Mouse (Mus musculus) CD4-positive, CD25-positive, alpha-beta regulatory T cell, adult 4 months (primary cell): Measurements from ENCODE around the gene Ifitm5. TPM values are rescaled to one million over a fixed set of nuclear protein-coding genes. Genes with fewer than 3 reads are reported as not detected.

Experiments
- polyA plus RNA-seq, 2 experiments: library from polyadenylated mRNA; unstranded; fragments of 100-300 nt; shearing (Covaris generic); gene quantifications; one replicate each; pipeline ENCODE4 v1.2.1; 2017

Ifitm5 gene
- polyA plus RNA-seq, 2 experiments from 2014 or later = not detected

Other genes with a start within 250 kb of the Ifitm5 start
- gene Cyp2e1, start 186.6 kb downstream of the Ifitm5 start, polyA plus RNA-seq = under 1 TPM in 1 of 2 experiments, not detected in 1; 0.28 TPM
- gene Syce1, start 162.4 kb downstream of the Ifitm5 start, polyA plus RNA-seq = under 1 TPM in 1 of 2 experiments, not detected in 1; 0.51 TPM
- under 1 TPM; 0.20 to 0.46 TPM for gene Zfp941, start 128.1 kb downstream of the Ifitm5 start, polyA plus RNA-seq
- gene Urah, start 115.3 kb downstream of the Ifitm5 start, polyA plus RNA-seq = not detected
- gene Scgb1c1, start 104.7 kb downstream of the Ifitm5 start, polyA plus RNA-seq = not detected
- gene Odf3, start 102.5 kb downstream of the Ifitm5 start, polyA plus RNA-seq = not detected
- not detected for gene Gm45785, start 94.0 kb downstream of the Ifitm5 start, polyA plus RNA-seq
- gene Ric8a, start 93.3 kb downstream of the Ifitm5 start, polyA plus RNA-seq = 10 to 100 TPM; 61.4 to 67.7 TPM
- gene Bet1l, start 92.7 kb downstream of the Ifitm5 start, polyA plus RNA-seq = 10 to 100 TPM; 42.8 to 60.4 TPM
- gene Psmd13, start 68.3 kb downstream of the Ifitm5 start, polyA plus RNA-seq = 100 to 1,000 TPM in 1 of 2 experiments, 10 to 100 TPM in 1; 94.9 to 150 TPM
- gene Sirt3, start 68.0 kb downstream of the Ifitm5 start, polyA plus RNA-seq = 10 to 100 TPM in 1 of 2 experiments, 1 to 10 TPM in 1; 9.4 to 12.6 TPM
- gene Cox8b, start 49.8 kb downstream of the Ifitm5 start, polyA plus RNA-seq = not detected
- gene Nlrp6, start 29.4 kb downstream of the Ifitm5 start, polyA plus RNA-seq = not detected
- gene Pgghg, start 8.9 kb downstream of the Ifitm5 start, polyA plus RNA-seq = 10 to 100 TPM; 15.1 to 30.9 TPM
- gene Gm45717, start 5.6 kb upstream of the Ifitm5 start, polyA plus RNA-seq = under 1 TPM in 1 of 2 experiments, not detected in 1; 0.82 TPM
- gene Ifitm2, start 5.7 kb upstream of the Ifitm5 start, polyA plus RNA-seq = 10 to 100 TPM; 39.6 to 46.5 TPM
- not detected for gene Ifitm1, start 16.9 kb upstream of the Ifitm5 start, polyA plus RNA-seq
- gene Ifitm3, start 60.5 kb upstream of the Ifitm5 start, polyA plus RNA-seq = 1 to 10 TPM; 2.9 to 4.4 TPM
- gene Ifitm6, start 67.6 kb upstream of the Ifitm5 start, polyA plus RNA-seq = not detected
- not detected for gene Gm17387, start 78.8 kb upstream of the Ifitm5 start, polyA plus RNA-seq
- 1 to 10 TPM; 6.6 to 7.8 TPM for gene B4galnt4, start 110.8 kb upstream of the Ifitm5 start, polyA plus RNA-seq
- 100 to 1,000 TPM; 293 to 427 TPM for gene Pkp3, start 127.9 kb upstream of the Ifitm5 start, polyA plus RNA-seq
- gene Sigirr, start 150.3 kb upstream of the Ifitm5 start, polyA plus RNA-seq = 100 to 1,000 TPM; 202 to 308 TPM
- gene Ano9, start 167.5 kb upstream of the Ifitm5 start, polyA plus RNA-seq = not detected
- 10 to 100 TPM in 1 of 2 experiments, 1 to 10 TPM in 1; 6.7 to 10.1 TPM for gene Ptdss2, start 172.1 kb upstream of the Ifitm5 start, polyA plus RNA-seq
- gene Rnh1, start 222.6 kb upstream of the Ifitm5 start, polyA plus RNA-seq = 100 to 1,000 TPM; 121 to 188 TPM
- 1 to 10 TPM; 3.8 to 4.3 TPM for gene Hras, start 243.7 kb upstream of the Ifitm5 start, polyA plus RNA-seq
- gene Lrrc56, start 243.9 kb upstream of the Ifitm5 start, polyA plus RNA-seq = 1 to 10 TPM; 2.2 to 4.5 TPM